16 mouse cellular contexts compared by ENCODE assay signal in the genomic region with DNA sequence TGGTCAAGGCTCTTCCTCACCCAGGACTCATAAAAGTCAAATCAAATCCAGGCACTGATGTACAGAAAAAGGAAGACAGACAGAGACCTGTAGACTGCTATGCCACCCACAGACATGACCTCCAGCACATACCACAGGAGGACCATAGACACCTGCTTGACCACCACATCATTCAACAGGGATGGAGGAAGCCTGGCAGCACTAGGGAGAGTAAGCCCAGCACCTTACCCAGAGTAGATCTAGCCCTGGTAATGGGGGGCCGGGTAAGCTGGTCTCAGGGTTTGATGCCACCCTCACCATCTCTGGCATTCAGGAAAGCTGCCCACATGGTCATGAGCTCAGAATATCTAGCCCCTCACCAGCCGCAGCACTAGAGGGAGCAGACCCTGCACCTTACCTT.
"Had no signal": no experiment of that assay in that cellular context is flagged by ENCODE, and none has a peak within 500 bp of the region (broad histone marks: within the 10 kb centered on the region; RNA-seq: fewer than 3 reads in every experiment).

No protein-coding gene starts in this region.

- H3K36me3 ChIP-seq: neural tube, embryonic 13.5 days; neural tube, embryonic 15.5 days; stomach, embryonic 15.5 days had no signal

- H3K9ac ChIP-seq: neural tube, embryonic 13.5 days; neural tube, embryonic 15.5 days; stomach, embryonic 15.5 days had no signal

- DNase-seq: retina, postnatal 1 day; right cerebral cortex, adult 18-20 months; right cerebral cortex, postnatal 14 days; right cerebral cortex, postnatal 25 days; right cerebral cortex, postnatal 4 days; spleen, adult 18-20 months; thymus, adult 18-20 months; thymus, adult 2 months; thymus, postnatal 14 days; thymus, postnatal 25 days; thymus, postnatal 36 days; thymus, postnatal 4 days had no signal

- H3K27ac ChIP-seq: neural tube, embryonic 13.5 days; neural tube, embryonic 15.5 days; stomach, embryonic 15.5 days; stomach, postnatal 0 days had no signal

- H3K4me3 ChIP-seq: neural tube, embryonic 13.5 days; neural tube, embryonic 15.5 days; stomach, embryonic 15.5 days had no signal

- H3K27me3 ChIP-seq: neural tube, embryonic 13.5 days; neural tube, embryonic 15.5 days; stomach, embryonic 15.5 days had no signal

- H3K9me3 ChIP-seq: neural tube, embryonic 13.5 days; neural tube, embryonic 15.5 days; stomach, embryonic 15.5 days had no signal

- H3K4me2 ChIP-seq: neural tube, embryonic 13.5 days; neural tube, embryonic 15.5 days; stomach, embryonic 15.5 days had no signal

- H3K4me1 ChIP-seq: neural tube, embryonic 13.5 days; neural tube, embryonic 15.5 days; stomach, embryonic 15.5 days had no signal
